Mouse (Mus musculus) naive thymus-derived CD4-positive, alpha-beta T cell, adult 2 months (primary cell): ENCODE measurements around the gene Mrfap1.
A peak's percentile ranks its signal among the peaks of the same experiment; 100 is the strongest.

Experiments
- DNase-seq: peaks from one replicate; pipeline ENCODE4 v3.0.0-alpha.2; 2011; ENCODE audit warnings: low read depth

Mrfap1 gene

GRCm38 (mm10) chr5:36796296-36797014, at the start of gene Mrfap1:
TSS of gene Mrfap1 (minus strand) at chr5:36796772.
- DNase-seq = peak; percentile 96

- no peak for DNase-seq
Measured at GRCm38 (mm10) chr5:36844490-36844889, 47.9 kb upstream of the Mrfap1 start.

- DNase-seq = no peak
Measured at GRCm38 (mm10) chr5:36841701-36842100, 45.1 kb upstream of the Mrfap1 start.

GRCm38 (mm10) chr5:36840092-36840491, 43.5 kb upstream of the Mrfap1 start:
- DNase-seq = no peak

DNA sequence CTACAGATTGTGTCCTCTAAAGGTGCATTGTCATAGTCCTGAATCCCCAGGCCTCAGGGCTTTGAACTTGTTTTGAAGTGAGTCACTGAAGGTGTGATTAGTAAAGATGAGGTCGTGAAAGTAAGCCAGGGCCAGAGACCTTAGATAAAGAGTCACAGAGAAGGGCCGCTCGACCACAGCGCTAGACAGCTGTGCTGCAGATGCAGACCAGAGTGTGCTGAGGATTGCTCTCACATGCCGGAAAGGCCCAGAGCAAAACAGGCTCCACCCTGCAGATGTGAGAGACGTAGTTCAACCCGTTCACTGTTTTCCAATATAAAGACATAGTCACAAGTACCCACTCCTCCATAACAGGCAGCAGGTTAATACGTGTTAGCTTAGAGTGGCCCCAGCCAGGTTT, 43.0 kb upstream of the Mrfap1 start:
- no peak for DNase-seq

DNA sequence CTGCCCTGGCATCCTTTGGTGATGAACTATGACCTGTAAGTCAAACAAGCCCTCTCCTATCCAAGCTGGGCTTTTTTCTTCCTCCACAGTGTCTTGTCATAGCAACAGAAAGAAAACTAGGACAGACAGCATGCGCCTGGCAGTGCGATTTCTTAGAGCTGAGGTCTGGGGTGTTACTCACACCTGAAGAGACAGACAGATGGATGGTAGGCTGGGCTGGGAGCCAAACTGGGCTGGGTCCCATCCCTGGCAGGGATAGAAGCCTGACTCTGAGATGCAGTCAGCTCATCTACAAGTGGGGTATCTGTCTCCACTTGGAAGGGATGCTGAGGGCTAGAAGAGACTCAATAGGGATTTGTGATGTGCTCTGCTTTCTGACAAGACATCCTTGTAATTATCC, 42.5 kb upstream of the Mrfap1 start:
- no peak for DNase-seq

GRCm38 (mm10) chr5:36835933-36836332, 39.4 kb upstream of the Mrfap1 start:
- peak; percentile 79 for DNase-seq

DNA sequence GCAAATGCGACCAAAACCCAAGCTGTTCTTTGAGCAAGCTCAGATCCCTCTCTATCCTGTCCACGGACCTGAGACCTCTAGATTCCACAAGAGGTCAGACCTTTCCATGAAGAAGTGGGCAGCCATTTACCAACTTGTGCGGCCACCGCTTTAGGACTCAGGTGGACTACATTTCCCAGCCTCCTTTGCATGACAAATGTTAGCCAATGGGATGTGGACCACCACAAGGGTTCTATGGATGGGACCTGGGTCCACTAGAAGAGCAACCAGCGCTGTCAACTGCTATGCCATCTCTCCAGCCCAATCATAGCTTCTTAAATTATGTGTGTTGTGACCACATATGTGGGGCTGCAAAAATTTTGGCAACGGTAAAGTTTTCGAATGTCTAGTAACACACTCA, 34.7 kb upstream of the Mrfap1 start:
- DNase-seq = no peak

DNA sequence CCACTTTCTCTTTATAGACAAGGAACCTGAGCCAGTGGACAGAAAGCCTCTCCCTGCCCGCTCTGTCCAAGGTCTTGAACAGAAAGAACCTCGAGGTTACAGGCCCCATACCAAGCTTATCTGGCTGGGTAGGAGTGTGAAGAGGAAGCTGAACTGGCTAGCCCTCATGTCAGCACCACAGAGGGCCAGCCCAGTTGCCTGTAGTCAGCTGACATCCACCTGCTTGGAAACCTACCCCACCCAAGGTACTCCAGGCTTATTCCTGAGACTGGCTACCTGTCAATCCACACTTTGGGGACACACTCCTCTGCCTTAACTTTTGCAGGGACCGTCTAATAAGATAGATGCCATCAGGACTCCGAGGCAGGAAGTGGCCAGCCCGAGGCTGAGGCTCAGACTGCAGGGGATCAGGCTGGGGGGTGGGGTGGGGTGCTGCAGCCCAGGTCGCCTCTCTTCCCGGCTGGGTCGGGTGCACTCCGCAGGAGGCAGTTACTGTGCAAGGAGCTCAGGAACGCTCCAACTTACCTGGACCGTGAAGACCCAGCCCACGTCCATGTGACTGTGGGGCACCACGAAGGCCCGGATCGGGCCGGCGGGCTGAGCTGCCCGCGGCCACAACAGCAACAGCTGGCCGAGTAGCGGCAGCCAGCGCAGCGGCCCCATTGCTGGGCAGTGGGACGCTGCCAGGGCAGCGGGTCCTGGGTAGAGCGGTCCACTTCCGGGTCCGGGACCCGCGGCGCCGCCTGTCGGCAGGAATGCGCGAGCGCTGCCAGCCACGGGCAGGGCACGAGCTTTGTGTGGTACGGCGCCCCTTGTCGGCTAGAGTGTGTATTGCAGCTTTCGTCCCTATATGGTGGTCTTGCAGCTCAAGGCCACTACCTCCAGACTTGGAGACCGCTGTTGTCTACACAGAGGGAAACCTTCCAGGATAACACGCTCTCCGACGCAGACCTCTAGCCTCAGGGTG, 33.6 kb upstream of the Mrfap1 start, which contains the start of gene Man2b2:
Gene Man2b2, minus strand, starts transcription at position 741 of the 967 bp plus-strand sequence.
- DNase-seq = peak; percentile 94

DNA sequence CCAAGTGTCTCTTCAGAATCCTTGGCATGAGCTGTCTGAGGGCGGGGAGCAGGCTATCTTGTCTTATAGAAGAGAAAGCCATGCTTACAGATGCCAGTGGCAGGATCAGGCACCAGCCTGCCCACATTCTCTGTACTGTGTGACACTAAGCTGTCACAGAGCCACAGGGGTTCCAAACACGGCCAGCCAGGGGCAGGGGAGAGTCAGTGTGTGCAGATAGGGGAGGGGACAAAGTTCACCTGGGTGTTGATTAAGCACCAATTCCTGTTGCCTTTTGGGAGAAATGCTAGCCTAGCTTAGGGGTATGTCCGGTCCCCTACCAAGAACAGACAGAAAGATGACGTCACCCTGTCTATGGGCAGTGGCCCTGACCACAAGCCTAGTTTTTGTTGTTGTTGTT, 32.5 kb upstream of the Mrfap1 start:
- no peak for DNase-seq

DNA sequence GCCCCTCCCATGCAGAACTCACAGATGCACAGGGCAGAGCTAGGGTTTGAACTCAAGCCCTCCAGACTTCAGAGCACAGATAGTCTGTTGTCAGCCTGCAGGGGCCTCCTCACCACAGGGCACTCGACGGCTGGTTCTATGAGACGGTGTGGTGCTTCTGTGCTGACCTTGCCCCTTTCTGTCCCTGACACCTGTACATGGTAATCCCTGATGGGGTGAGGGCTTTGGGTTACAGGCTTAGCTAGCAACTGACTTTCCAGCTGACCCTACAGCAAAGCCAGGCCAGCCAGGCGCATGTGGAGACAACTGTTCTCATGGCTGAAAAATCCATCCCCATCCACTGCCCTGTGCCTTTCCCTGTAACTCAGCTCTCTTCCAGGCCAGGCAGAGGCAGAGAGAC, 26.3 kb upstream of the Mrfap1 start:
- no peak for DNase-seq

GRCm38 (mm10) chr5:36820142-36820541, 23.6 kb upstream of the Mrfap1 start:
- peak; percentile 70 for DNase-seq

GRCm38 (mm10) chr5:36819742-36820141, 23.2 kb upstream of the Mrfap1 start:
- no peak for DNase-seq

DNA sequence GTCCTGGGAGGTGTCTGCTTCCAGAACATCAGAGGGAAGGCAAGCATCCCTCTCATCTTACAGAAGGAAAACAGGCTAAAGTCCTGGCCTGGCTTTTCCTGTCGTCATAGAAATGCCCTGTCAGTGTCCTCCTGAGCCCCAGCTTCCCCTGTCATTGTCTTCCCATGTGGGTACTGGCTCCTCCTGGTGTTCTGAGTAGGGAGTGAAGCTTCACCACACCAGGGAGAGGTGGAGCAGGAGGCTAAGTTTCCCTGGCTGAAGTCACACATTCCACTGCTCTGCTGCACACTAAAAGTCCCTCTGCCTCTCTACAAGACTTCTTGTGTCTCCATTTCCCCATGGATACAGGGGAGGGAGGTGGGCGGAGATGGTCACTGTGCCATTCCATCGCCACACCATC, 21.2 kb upstream of the Mrfap1 start:
- no peak for DNase-seq

GRCm38 (mm10) chr5:36814554-36814953, 18.0 kb upstream of the Mrfap1 start:
- no peak for DNase-seq

DNA sequence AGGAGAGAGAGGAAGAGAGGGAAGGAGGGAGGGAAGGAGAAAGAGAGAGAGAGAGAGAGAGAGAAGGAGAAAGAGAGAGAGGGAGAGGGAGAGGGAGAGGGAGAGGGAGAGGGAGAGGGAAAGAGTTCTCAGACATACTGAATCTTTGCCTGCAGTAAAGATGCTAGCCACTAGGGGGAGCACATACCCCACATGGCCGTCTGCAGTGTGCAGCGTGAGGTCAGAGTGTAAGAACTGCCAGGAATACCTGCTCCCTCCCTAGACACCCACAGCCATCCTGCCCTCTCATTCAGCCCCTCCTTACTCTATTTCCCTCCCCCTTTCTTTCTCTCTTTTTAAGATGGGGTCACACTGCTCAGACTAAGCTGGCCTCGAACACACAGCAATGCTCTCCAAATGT, 14.8 kb upstream of the Mrfap1 start:
- DNase-seq = peak; percentile 73

GRCm38 (mm10) chr5:36810634-36811033, 14.1 kb upstream of the Mrfap1 start:
- no peak for DNase-seq

DNA sequence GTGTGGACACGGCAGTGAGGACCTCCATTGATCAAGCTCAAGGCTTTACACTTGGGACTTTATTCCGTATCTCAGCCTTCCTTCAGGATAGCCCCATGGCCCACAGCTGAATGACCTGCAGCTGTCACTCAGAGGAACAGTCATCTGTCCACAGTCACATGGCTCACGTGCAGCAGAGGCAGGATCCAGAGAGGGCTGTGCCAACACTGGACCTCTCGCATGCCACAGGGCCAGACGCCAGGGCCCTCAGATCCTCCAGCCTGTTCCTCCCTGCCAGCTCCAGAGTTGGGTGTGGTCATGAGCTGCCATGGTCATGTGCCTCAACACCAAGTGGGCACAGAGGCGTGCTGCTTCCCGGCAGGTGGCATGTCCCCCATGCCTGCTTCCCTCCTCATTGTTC, 12.6 kb upstream of the Mrfap1 start:
- no peak for DNase-seq

- no peak for DNase-seq
Measured at GRCm38 (mm10) chr5:36807106-36807505, 10.5 kb upstream of the Mrfap1 start.

DNA sequence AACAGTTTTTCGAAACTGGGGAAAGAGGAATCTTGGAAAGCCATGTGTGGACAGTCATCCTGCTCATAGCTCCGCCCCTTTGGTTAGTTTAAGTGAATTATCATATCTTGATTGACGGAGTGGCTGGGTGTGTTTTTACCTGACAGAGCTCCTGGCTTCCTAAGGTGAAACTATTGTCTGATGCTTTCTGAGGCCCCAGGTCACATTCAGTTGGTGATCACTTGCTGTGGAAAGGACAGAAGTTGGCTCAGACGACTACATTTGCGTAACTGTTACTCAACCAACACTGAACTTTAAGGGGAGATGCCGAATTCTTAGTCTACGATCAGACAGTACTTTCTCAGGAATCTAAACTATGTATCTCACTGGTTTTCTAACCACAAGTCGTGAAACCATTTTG, 719 bp upstream of the Mrfap1 start:
- DNase-seq = no peak

GRCm38 (mm10) chr5:36795647-36796295, 801 bp downstream of the Mrfap1 start:
- peak; percentile 69 for DNase-seq

DNA sequence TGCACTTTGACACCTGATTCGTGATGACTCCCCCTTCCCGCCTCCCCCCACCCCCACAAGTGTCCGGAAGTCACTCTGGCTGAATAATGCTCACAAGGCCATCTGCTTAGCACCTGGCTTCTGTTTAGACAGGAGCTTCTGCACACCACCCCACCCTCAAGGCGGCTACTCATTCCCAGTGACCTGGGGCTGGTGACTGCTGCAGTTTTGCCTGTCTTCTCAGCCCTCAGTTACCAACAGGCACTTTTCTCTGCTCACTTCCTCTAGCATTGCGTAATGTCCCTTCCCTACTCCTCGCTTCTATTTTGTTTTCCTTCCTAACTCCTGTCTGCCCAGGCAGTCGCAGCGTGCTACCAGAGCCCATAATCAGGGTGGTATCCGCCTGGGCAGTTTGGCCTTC, 4.7 kb downstream of the Mrfap1 start:
- no peak for DNase-seq

GRCm38 (mm10) chr5:36786052-36786451, 10.5 kb downstream of the Mrfap1 start:
- no peak for DNase-seq
